Mouse (Mus musculus) liver, embryonic 16.5 days (tissue): Measurements from ENCODE around the gene Sumo2. TPM values are rescaled to one million over a fixed set of nuclear protein-coding genes. Genes with fewer than 3 reads are reported as not detected.

Experiments used
- ATAC-seq: fragments of 200-750 bp; cut with Nextera tagmentation; 2 replicates; pipeline ENCODE4 v1.8.0; 2017; ENCODE audit warnings: low read depth, mild to moderate bottlenecking, moderate number of reproducible peaks, moderate library complexity
- H3K27ac ChIP-seq: fragments of 300-500 bp; sonication (generic); 2 replicates; pipeline ENCODE4 v1.5.1; 2014; ENCODE audit warnings: mild to moderate bottlenecking, low read length
- H3K27me3 ChIP-seq: fragments of 300-500 bp; sonication (generic); 2 replicates; pipeline ENCODE4 v1.6.1; 2014; ENCODE audit warnings: low read depth, low read length, mixed read lengths; ENCODE audit not compliant: control insufficient read depth, insufficient read depth
- H3K36me3 ChIP-seq: fragments of 300-500 bp; sonication (generic); 2 replicates; pipeline ENCODE4 v1.6.1; 2014; ENCODE audit warnings: mild to moderate bottlenecking; ENCODE audit not compliant: control insufficient read depth, insufficient read depth
- H3K4me1 ChIP-seq: fragments of 300-500 bp; sonication (generic); 2 replicates; pipeline ENCODE4 v1.6.1; 2014; ENCODE audit warnings: low read depth, low read length, mixed read lengths; ENCODE audit not compliant: control insufficient read depth
- H3K4me2 ChIP-seq: fragments of 300-500 bp; sonication (generic); 2 replicates; pipeline ENCODE4 v1.6.1; 2014; ENCODE audit warnings: low read depth, low read length, mixed read lengths
- H3K4me3 ChIP-seq: fragments of 300-500 bp; sonication (generic); 2 replicates; pipeline ENCODE4 v1.5.1; 2014; ENCODE audit warnings: low read depth, mild to moderate bottlenecking, low read length
- H3K9ac ChIP-seq: fragments of 300-500 bp; sonication (generic); 2 replicates; pipeline ENCODE4 v1.6.1; 2014; ENCODE audit warnings: low read depth, low read length
- H3K9me3 ChIP-seq: fragments of 300-500 bp; sonication (generic); replicated peaks from 2 replicates; pipeline ENCODE4 v1.6.1; 2016; ENCODE audit warnings: low read length; ENCODE audit not compliant: control insufficient read depth
- WGBS: fragments of 180-500 bp; shearing (Covaris S2); extraction: QIAGEN DNeasy Blood & Tissue Kit; methylation state at CpG from one replicate; pipeline ENCODE4 v1.1.7; 2014; ENCODE audit not compliant: insufficient replicate concordance; 5-methylcytosine and 5-hydroxymethylcytosine counted together
- polyA plus RNA-seq: library from polyadenylated mRNA; unstranded; fragments of >200 nt; fragmentation: Nextera tagmentation; extraction: Ambion mirVana; gene quantifications from 2 replicates; pipeline ENCODE4 v1.2.1, GENCODE M21; 2015

The Sumo2 gene
- polyA plus RNA-seq, 1 experiment from 2014 or later = 270 TPM

GRCm38 (mm10) chr11:115522238-115522637 is 13.8 kb downstream of the Sumo2 start:
- H3K9me3 ChIP-seq = no peaks in the 10 kb centered on the region
- no peak overlapping the region for H3K4me2 ChIP-seq
- peaks cover 28% of the 10 kb centered on the region for H3K36me3 ChIP-seq
- no peaks in the 10 kb centered on the region; the same call in 1 of the 2 replicates for H3K4me1 ChIP-seq
- H3K27ac ChIP-seq = no peak overlapping the region
- ATAC-seq = no peak
- H3K27me3 ChIP-seq = no peaks in the 10 kb centered on the region
- no peak overlapping the region for H3K4me3 ChIP-seq
- 81% methylated on average over 2 of the region's 2 CpGs for WGBS
- H3K9ac ChIP-seq = no peak overlapping the region

DNA sequence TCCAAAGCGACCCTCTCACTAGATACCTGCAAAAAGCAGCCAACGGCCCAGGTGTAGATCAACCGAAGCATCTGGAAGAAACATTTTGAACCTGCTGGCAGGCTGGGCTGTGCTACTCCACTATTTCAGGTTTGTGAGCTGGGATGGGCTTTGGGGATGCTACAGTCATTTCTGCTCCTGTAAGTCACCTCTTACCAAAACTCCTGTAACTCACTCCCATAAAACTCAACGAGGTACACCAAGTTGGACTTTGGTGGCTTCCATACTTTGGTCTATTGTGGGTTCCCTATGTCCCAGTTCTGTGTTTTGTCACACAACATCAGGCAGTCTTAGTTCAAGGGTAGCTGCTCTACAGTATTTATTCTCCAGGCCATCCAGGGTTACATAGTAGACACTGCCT is 15.0 kb downstream of the Sumo2 start:
- no peak for ATAC-seq
- Histone ChIP-seq H3K9ac (no peak overlapping the region), H3K4me1 (no peaks in the 10 kb centered on the region; the same call in 1 of the 2 replicates), H3K4me2 (no peak overlapping the region), H3K9me3 (no peaks in the 10 kb centered on the region), H3K36me3 (peaks cover 16% of the 10 kb centered on the region), H3K27ac (no peak overlapping the region), H3K27me3 (no peaks in the 10 kb centered on the region), H3K4me3 (no peak overlapping the region)
- WGBS = 77% methylated on average over 4 of the region's 4 CpGs

DNA sequence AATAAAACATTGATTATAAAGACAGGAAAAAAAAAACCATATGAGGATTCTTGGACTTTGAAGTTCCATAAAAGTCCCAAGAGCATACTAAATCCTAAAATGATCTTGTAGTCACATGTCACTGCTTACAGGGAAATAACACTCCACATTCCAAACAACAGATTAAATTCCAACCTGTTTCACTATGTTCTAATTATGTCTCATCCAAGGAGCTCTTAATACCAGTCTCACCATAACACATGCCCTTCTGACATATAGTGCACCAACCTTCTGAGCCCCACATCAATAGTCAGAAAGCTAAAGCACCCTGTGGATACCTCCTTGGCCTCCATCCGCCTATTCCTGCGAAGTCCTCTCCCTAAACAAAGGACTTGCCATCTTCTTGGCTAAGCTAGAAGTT is 15.9 kb downstream of the Sumo2 start:
- no peaks in the 10 kb centered on the region for H3K27me3 ChIP-seq

DNA sequence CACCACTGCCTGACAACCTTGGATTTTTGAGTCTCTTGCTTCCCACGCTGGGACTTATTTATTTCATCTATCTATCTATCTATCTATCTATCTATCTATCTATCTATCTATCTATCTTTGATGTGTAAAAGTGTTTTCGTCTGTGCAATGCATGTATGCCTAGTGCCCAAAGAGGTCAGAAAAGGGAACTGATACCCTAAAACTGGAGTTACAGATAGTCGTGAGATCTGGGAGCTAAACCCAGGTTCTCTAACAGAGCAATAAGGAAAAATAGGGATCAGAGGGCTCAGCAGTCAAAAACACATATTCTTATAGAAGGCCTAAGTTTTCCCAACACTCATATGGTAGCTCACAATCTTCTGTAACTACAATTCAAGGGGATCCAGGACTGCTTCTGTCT is 16.5 kb downstream of the Sumo2 start:
- no peak overlapping the region for H3K4me3 ChIP-seq
- H3K9me3 ChIP-seq = no peaks in the 10 kb centered on the region
- WGBS = 58% methylated on average over 3 of the region's 3 CpGs
- no peak overlapping the region for H3K9ac ChIP-seq
- no peak for ATAC-seq
- no peak overlapping the region for H3K27ac ChIP-seq
- H3K4me1 ChIP-seq = peaks cover 2% of the 10 kb centered on the region
- H3K27me3 ChIP-seq = no peaks in the 10 kb centered on the region
- H3K4me2 ChIP-seq = no peak overlapping the region
- peaks cover 8% of the 10 kb centered on the region for H3K36me3 ChIP-seq

More for the DNA sequence above, 15.9 kb downstream of the Sumo2 start:
- Histone ChIP-seq H3K27ac (no peak overlapping the region), H3K4me1 (no peaks in the 10 kb centered on the region; the same call in 1 of the 2 replicates), H3K9ac (no peak overlapping the region), H3K36me3 (peaks cover 12% of the 10 kb centered on the region), H3K9me3 (no peaks in the 10 kb centered on the region), H3K4me2 (no peak overlapping the region), H3K4me3 (no peak overlapping the region)
- 93% methylated on average over 2 of the region's 2 CpGs for WGBS
- no peak for ATAC-seq

DNA sequence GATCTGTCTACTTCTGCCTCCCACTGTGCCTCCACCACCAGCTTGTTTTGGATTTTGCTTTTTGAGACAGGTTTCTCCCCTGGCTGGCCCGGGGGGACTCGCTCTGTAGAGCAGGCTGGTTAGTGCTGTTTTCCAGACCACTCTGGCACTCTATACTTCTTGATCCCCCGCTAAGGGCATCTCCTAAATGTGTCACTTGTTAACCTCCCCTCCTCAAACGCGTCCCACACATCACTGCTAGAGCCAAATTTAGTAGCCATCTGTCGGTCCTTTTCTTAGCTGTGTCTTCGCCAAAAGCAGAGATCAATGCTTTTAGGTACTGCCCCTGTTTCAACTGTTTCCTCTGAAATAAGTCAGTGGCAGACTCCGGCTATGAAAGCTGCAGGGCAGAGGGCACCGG is 17.4 kb downstream of the Sumo2 start:
- no peaks in the 10 kb centered on the region for H3K27me3 ChIP-seq
- H3K4me3 ChIP-seq = no peak overlapping the region
- 0 out of 2 replicates have a peak, but pooled peaks cover under 1% of the 10 kb centered on the region for H3K36me3 ChIP-seq
- H3K9ac ChIP-seq = no peak overlapping the region
- no peak for ATAC-seq
- 66% methylated on average over 9 of the region's 9 CpGs for WGBS
- H3K4me2 ChIP-seq = no peak overlapping the region
- no peaks in the 10 kb centered on the region for H3K9me3 ChIP-seq
- peaks cover 2% of the 10 kb centered on the region for H3K4me1 ChIP-seq
- H3K27ac ChIP-seq = no peak overlapping the region

DNA sequence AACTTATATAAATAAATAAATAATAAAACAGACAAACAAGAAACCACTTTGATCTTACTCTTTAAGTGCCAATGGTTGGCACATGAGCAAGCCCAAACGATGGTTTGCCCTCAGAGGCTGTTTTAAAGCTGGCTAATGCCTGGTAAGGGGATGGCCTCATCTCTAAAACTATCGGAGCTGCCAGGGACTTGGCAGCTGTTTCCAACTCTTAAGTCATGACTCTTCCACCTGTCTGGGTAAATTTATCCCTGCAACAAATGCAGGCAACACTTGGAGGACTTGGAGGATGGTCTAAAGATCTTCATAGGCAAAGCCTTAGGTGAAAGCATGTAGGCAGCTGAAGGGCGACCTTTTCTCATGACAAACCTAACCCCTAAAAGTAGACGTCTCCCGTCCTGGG is 19.1 kb downstream of the Sumo2 start:
- 69% methylated on average over 5 of the region's 5 CpGs for WGBS
- Histone ChIP-seq H3K4me2 (no peak overlapping the region), H3K36me3 (no peaks in the 10 kb centered on the region), H3K27me3 (no peaks in the 10 kb centered on the region), H3K4me1 (peaks cover 12% of the 10 kb centered on the region), H3K27ac (no peak overlapping the region), H3K9ac (no peak overlapping the region), H3K9me3 (no peaks in the 10 kb centered on the region), H3K4me3 (no peak overlapping the region)
- ATAC-seq = no peak

DNA sequence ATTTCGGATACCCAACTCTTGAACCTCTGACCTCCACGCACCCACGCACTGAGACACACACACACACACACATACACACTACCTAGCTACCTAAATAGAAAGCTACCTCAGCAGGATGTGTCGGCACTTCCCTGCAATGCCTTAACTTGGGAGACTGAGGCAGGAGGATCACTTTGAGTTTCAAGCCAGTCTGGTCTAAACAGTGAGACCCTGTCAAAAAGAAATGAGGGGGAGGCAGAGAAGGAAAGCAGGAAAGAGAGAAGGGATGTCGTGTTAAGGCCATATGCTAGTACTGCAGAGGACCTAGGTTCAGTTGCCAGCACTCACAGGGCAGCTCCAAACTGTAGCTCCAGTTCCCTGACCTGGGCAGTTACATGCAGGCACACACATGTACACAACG is 21.1 kb downstream of the Sumo2 start:
- Histone ChIP-seq H3K27ac (no peak overlapping the region), H3K36me3 (no peaks in the 10 kb centered on the region), H3K9ac (no peak overlapping the region), H3K9me3 (no peaks in the 10 kb centered on the region), H3K4me1 (peaks cover 31% of the 10 kb centered on the region), H3K4me3 (no peak overlapping the region), H3K27me3 (no peaks in the 10 kb centered on the region), H3K4me2 (no peak overlapping the region)
- 62% methylated on average over 6 of the region's 6 CpGs for WGBS
- no peak for ATAC-seq

DNA sequence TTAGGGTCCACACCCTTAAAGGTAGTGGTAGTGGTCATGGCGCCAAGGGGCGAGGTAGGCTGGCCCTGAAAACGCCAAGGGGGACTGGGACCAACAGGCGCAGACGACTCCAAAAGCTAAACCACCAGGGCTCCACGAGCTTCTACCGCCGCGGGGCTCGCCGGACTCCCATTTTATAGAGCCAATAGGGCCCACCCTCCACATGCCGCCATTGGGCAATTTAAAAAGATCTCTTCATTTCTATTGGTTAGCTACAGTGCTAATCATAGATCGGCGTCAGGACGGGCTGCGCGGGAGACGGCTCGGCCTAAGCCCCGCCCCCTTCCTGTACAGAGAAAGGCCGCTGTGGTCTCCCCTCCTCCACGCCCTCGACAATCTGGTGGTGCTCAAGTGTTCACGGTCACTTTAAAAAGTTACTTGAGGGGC is 21.8 kb downstream of the Sumo2 start, which contains the start of gene Jpt1:
Jpt1 (minus strand) TSS at position 150 of the 426 bp plus-strand sequence.
- H3K9me3 ChIP-seq = no peaks in the 10 kb centered on the region
- peak within 1 kb of the TSS; percentile 89 for H3K9ac ChIP-seq
- H3K4me1 ChIP-seq = peaks cover 39% of the 10 kb centered on the region
- H3K36me3 ChIP-seq = no peaks in the 10 kb centered on the region
- peak within 1 kb of the TSS; percentile 88 for H3K4me2 ChIP-seq
- peak within 1 kb of the TSS; percentile 94 for H3K4me3 ChIP-seq
- no peaks in the 10 kb centered on the region for H3K27me3 ChIP-seq
- 0% methylated on average over 24 of the region's 24 CpGs for whole genome bisulfite sequencing
- H3K27ac ChIP-seq = peak within 1 kb of the TSS; percentile 94
- peak; percentile 89 for ATAC-seq

DNA sequence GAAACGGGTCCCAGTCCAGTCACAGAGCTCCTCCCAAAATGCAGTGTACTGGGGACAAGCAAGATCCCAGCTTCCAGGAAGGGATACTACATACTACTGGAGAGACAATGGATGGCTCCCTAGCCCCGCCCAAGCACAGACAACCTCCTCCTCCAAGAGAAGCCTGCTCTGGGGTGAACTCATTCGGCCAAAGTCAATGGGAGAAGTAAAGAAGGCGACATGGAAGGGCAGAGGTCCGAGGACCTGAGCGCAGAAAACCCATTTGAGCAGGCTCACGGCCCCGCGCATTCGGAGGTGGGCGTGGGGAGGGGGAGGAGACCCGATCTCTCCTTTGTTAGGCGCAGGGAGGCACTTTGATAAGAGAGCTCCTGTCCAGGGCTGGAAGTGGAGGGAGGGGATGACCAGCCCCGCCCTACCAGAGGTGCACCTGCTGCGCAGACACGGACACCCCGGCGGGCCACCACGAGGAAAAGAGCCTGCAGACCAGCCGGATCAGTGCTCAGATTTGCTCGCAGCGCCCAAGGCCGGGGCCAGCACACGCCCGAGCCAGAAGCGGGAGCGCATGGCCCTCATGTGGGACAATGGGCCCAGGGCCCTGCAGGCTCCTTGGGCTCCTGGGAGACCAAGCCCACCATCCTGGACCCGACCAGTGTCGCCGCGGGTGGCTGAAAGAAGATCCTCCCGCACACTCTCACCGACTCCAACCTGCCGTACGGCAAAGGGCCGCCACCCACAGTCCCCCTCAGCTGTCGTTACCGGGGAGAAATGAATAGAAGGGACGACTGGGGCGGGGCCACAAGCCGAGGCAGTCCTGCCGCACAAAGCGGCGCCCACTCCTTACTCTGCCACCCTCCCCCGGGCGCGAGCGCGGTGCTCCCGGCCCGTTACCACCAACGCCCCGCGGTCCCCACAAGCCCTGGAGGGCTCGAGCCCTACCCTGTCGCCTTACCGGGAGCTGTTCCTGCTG is 22.5 kb downstream of the Sumo2 start:
- no peaks in the 10 kb centered on the region for H3K36me3 ChIP-seq
- ATAC-seq = peak; percentile 49
- peaks cover 45% of the 10 kb centered on the region for H3K4me1 ChIP-seq
- peak overlapping the region; percentile 94 for H3K4me3 ChIP-seq
- H3K4me2 ChIP-seq = peak overlapping the region; percentile 88
- WGBS = under 1% methylated on average over 57 of the region's 57 CpGs
- H3K27me3 ChIP-seq = no peaks in the 10 kb centered on the region
- H3K9me3 ChIP-seq = no peaks in the 10 kb centered on the region
- peak overlapping the region; percentile 94 for H3K27ac ChIP-seq
- H3K9ac ChIP-seq = peak overlapping the region; percentile 89
